Mouse (Mus musculus) heart, postnatal 0 days (tissue): ENCODE measurements around the gene Inava. TPM values are rescaled to one million over a fixed set of nuclear protein-coding genes. Genes with fewer than 3 reads are reported as not detected.

Experiments used
- ATAC-seq: fragments of 200-750 bp; cut with Nextera tagmentation; 2 replicates; pipeline ENCODE4 v1.8.0; 2017; ENCODE audit warnings: low read depth, moderate number of reproducible peaks, moderate library complexity; ENCODE audit not compliant: insufficient read depth
- DNase-seq: peaks from one replicate; pipeline ENCODE4 v3.0.0-alpha.2; 2016; ENCODE audit warnings: low spot score
- H3K27ac ChIP-seq: fragments of 300-500 bp; sonication (generic); 2 replicates; pipeline ENCODE4 v1.5.1; 2014; ENCODE audit warnings: low read depth, mild to moderate bottlenecking
- H3K27me3 ChIP-seq: fragments of 300-500 bp; sonication (generic); 2 replicates; pipeline ENCODE4 v1.6.1; 2014; ENCODE audit warnings: low read length, mixed read lengths; ENCODE audit not compliant: control insufficient read depth, insufficient read depth
- H3K36me3 ChIP-seq: fragments of 300-500 bp; sonication (generic); replicated peaks from 2 replicates; pipeline ENCODE4 v1.6.1; 2014; ENCODE audit warnings: low read length, mixed read lengths; ENCODE audit not compliant: control insufficient read depth, insufficient read depth
- H3K4me1 ChIP-seq: fragments of 300-500 bp; sonication (generic); 2 replicates; pipeline ENCODE4 v1.6.1; 2014; ENCODE audit warnings: antibody characterized with exemption; ENCODE audit not compliant: control insufficient read depth, insufficient read depth
- H3K4me2 ChIP-seq: fragments of 300-500 bp; sonication (generic); 2 replicates; pipeline ENCODE4 v1.6.1; 2014; ENCODE audit warnings: low read depth, mild to moderate bottlenecking, low read length, moderate library complexity
- H3K4me3 ChIP-seq: fragments of 300-500 bp; sonication (generic); 2 replicates; pipeline ENCODE4 v1.5.1; 2014; ENCODE audit warnings: low read depth, low read length
- H3K9ac ChIP-seq: fragments of 300-500 bp; sonication (generic); replicated peaks from 2 replicates; pipeline ENCODE4 v1.6.1; 2014; ENCODE audit warnings: low read depth, low read length, mixed read lengths
- H3K9me3 ChIP-seq: fragments of 300-500 bp; sonication (generic); replicated peaks from 2 replicates; pipeline ENCODE4 v1.6.1; 2016; ENCODE audit warnings: low read length; ENCODE audit not compliant: control insufficient read depth
- CTCF ChIP-seq: IDR thresholded peaks from 2 replicates; pipeline ENCODE4 v1.5.1; 2016; ENCODE audit warnings: antibody characterized with exemption, control low read depth, low read depth
- EP300 ChIP-seq: IDR thresholded peaks from 2 replicates; pipeline ENCODE4 v1.6.1; 2016; ENCODE audit warnings: antibody characterized with exemption, low read depth
- WGBS: fragments of 180-500 bp; shearing (Covaris S2); extraction: QIAGEN DNeasy Blood & Tissue Kit; methylation state at CpG from one replicate; pipeline ENCODE4 v1.1.7; 2014; 5-methylcytosine and 5-hydroxymethylcytosine counted together
- polyA plus RNA-seq: library from polyadenylated mRNA; unstranded; fragments of >200 nt; fragmentation: Nextera tagmentation; extraction: Ambion mirVana; gene quantifications from 2 replicates; pipeline ENCODE4 v1.2.1, GENCODE M21; 2015
- total RNA-seq: library from RNA; depleted of rRNA; stranded (reverse); fragments of >200 nt; gene quantifications from 2 replicates; pipeline ENCODE4 v1.2.3, GENCODE M21; 2014; ENCODE audit warnings: low replicate concordance

The Inava gene
- total and polyA plus RNA-seq, 2 experiments from 2014 or later: 0.42 TPM; not detected in 1

DNA sequence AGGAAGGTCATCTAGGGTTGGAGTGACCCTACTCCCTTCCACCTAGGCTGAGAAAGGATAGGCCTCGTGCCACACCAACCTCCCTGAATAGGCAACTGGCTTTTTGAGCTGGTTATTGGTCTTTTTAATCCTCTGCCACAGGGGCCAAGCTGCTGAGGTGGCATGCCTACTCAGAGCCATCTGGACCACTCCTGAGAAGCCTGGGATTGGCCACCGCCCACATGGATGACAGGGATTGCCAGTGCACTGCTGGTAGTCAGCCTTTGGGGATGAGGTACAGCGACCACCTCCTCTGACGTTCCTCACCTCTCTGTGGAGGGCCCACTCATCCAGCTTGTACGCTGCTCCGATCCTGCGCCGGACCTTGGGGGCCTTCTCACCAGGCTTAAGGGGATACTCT lies 8.2 kb downstream of the Inava start:
- no peak overlapping the region for H3K27ac ChIP-seq
- DNase-seq: no peak
- peaks cover 24% of the 10 kb centered on the region for H3K27me3 ChIP-seq
- no peak overlapping the region for H3K4me3 ChIP-seq
- WGBS: 87% methylated on average over 8 of the region's 8 CpGs
- H3K9me3 ChIP-seq: no peaks in the 10 kb centered on the region
- no peak overlapping the region for H3K9ac ChIP-seq
- H3K36me3 ChIP-seq: no peaks in the 10 kb centered on the region
- no peak overlapping the region for H3K4me2 ChIP-seq
- H3K4me1 ChIP-seq: no peaks in the 10 kb centered on the region
- no peak for TF ChIP-seq CTCF
- TF ChIP-seq EP300: no peak
- ATAC-seq: no peak

DNA sequence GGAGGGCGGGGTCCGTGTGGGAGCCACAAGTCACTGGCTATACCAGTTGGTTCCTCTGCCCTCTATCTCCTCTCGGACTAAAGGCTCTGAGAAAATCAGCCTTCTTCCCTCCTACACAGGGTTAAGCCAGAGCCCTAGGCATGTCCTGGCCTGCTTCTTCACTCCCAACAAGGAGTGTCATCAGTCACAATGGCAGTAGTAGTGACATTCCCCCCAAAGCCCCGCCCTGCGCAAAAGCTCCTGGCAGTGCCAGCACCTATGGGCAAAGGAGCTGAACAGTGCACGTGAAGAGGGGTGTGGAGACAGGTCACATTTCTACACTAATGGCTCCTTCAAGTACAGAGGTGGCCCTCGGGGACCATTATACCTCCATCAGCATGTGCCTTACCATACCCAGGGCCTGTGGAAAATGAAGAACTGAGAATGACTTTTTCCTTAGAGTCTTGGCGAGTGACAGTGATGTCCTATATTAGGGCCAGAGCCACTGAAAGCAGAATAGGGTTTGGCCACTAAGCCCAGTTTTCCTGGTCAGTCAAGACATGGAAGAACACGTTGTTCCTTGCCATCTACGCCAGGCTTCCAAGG lies 10.2 kb downstream of the Inava start:
- WGBS: 84% methylated on average over 10 of the region's 10 CpGs
- ATAC-seq (no peak), DNase-seq (no peak)
- Histone ChIP-seq H3K27ac (no peak overlapping the region), H3K9me3 (no peaks in the 10 kb centered on the region), H3K4me3 (no peak overlapping the region), H3K9ac (no peak overlapping the region), H3K4me2 (no peak overlapping the region), H3K36me3 (no peaks in the 10 kb centered on the region), H3K4me1 (no peaks in the 10 kb centered on the region), H3K27me3 (peaks cover 12% of the 10 kb centered on the region; the same call in 1 of the 2 replicates)
- TF ChIP-seq EP300 (no peak), CTCF (no peak)

DNA sequence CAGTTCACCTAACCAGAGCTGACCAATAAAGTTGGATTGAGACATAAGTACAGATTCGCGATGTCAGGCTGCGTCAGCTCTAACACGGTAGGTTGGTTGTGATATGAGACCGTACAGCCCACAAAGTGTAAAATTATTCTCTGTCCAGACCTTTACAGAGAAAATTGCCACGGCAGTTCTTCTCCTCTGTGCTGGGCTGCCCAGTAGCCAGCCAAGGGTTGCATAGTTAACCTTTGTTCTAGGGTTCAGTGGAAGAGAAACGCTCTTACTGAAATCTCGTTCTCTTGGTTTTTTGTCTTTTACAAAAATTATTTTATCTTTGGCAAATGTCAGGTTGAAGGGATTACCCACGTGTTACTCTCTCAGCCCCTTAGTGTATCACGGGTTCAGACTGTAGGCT lies 11.7 kb downstream of the Inava start:
- H3K27me3 ChIP-seq: 0 out of 2 replicates have a peak, but pooled peaks cover 10% of the 10 kb centered on the region
- H3K4me1 ChIP-seq: no peaks in the 10 kb centered on the region
- no peak overlapping the region for H3K4me3 ChIP-seq
- ATAC-seq (no peak), DNase-seq (no peak)
- TF ChIP-seq CTCF (no peak), EP300 (no peak)
- H3K9me3 ChIP-seq: no peaks in the 10 kb centered on the region
- WGBS: 82% methylated on average over 10 of the region's 10 CpGs
- H3K9ac ChIP-seq: no peak overlapping the region
- H3K36me3 ChIP-seq: no peaks in the 10 kb centered on the region
- no peak overlapping the region for H3K27ac ChIP-seq
- H3K4me2 ChIP-seq: no peak overlapping the region

DNA sequence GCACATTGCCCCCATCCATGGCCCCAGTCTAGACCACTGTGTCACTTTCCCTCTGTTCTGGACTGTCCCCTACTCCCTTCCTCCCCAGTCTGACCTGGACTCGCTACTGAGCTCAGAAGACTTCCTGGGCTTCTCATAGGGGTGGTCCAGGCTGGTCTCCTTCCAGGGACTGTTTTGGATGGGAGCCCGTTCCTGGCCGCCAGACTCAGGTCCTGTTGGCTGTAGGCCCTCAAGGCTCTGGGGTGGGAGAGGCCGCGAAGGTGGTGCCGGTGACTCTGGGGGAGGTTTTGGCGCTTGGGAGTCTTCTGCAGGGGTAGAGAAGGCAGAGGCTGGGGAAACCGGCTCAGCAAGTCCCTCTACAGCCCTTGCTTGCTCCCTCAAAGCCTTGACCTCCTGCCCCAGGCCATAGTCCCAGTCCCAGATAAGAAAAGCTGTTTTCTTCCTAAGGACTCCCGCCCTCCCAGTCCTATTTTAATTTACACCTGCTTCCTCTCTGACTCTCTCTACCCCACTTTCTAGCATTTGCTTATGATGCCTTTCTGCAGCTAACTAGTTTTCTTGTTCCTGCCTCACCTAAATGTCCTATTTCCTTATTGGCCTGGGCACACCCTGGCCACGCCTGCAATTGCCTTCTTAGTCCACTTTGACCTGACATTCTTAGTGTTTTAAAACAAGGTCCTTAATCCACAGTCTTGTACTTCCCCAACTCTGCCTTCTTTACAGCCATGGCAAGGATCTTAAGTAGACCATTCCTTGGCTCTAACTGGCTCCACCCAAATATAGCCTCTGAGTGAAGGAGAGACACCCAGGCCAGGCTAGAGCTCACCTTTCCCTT lies 13.8 kb downstream of the Inava start:
- Histone ChIP-seq H3K4me3 (no peak overlapping the region), H3K27ac (no peak overlapping the region), H3K9ac (no peak overlapping the region), H3K9me3 (no peaks in the 10 kb centered on the region), H3K27me3 (0 out of 2 replicates have a peak, but pooled peaks cover 4% of the 10 kb centered on the region), H3K4me1 (no peaks in the 10 kb centered on the region), H3K4me2 (no peak overlapping the region), H3K36me3 (no peaks in the 10 kb centered on the region)
- DNase-seq: no peak
- no peak for ATAC-seq
- no peak for TF ChIP-seq EP300
- TF ChIP-seq CTCF: no peak
- 53% methylated on average over 10 of the region's 10 CpGs for WGBS

DNA sequence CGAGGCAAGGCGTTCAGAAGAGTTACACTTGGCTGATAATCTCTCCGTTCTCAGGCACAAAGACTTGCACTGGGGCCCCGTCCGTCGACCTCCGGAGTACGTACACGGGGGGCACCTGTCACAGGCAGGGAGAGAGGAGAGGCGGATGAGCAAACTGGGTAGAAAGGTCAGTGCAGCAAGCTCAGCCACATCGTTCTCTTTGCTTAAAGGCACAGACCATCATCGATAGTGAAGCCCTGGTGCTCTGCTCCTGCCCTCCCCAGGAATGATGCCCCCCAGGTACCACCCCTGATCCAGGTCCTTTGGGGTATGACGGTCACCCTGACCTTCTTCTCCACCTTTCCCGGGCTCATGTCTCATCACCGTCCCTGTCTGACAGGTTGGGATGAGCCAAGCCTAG lies 19.8 kb downstream of the Inava start:
- Histone ChIP-seq H3K27ac (no peak overlapping the region), H3K4me2 (no peak overlapping the region), H3K4me3 (no peak overlapping the region), H3K4me1 (no peaks in the 10 kb centered on the region), H3K36me3 (no peaks in the 10 kb centered on the region), H3K27me3 (no peaks in the 10 kb centered on the region), H3K9ac (no peak overlapping the region), H3K9me3 (no peaks in the 10 kb centered on the region)
- WGBS: 78% methylated on average over 15 of the region's 15 CpGs
- ATAC-seq: no peak
- no peak for DNase-seq
- no peak for TF ChIP-seq CTCF
- no peak for TF ChIP-seq EP300
